Mouse (Mus musculus): ENCODE data around the gene B3gnt4.

GRCm38 (mm10) chr5:123525281-123525680, 15.0 kb downstream of the B3gnt4 start, which contains the start of gene Gm49027:
- TF ChIP-seq CTCF (IDR thresholded peaks at IDR 0.05; ENCODE audit: low read depth, low read length) (no peak), POLR2A (IDR thresholded peaks at IDR 0.05; ENCODE audit: borderline replicate concordance, low read depth, low read length) (no peak)
